Mouse (Mus musculus): ENCODE measurements around the gene Zfyve19. TPM values are rescaled to one million over a fixed set of nuclear protein-coding genes. Genes with fewer than 3 reads are reported as not detected.

Zfyve19 gene
- polyA plus RNA-seq, 1 experiment from 2014 or later, result 67.2 TPM

GRCm38 (mm10) chr2:119172446-119172845 is 36.0 kb upstream of the Zfyve19 start:
- Histone ChIP-seq H3K27ac (ENCODE audit: low read length) (peak overlapping the region; percentile 52; the same call in 1 of the 2 replicates), H3K4me3 (ENCODE audit: low read length) (no peak overlapping the region), H3K4me1 (ENCODE audit: insufficient read depth, low read length) (peaks cover 35% of the 10 kb centered on the region), H3K27me3 (ENCODE audit: insufficient read depth, low read length) (0 out of 2 replicates have a peak, but pooled peaks cover 6% of the 10 kb centered on the region), H3K9ac (replicated peaks; ENCODE audit: low read length) (no peak overlapping the region), H3K36me3 (ENCODE audit: insufficient read depth, low read length) (no peaks in the 10 kb centered on the region), H3K4me2 (replicated peaks; ENCODE audit: low read depth, low read length) (0 out of 2 replicates have a peak overlapping the region, but pooled peaks have one; percentile 20), H3K9me3 (ENCODE audit: low read length) (no peaks in the 10 kb centered on the region)
- no peak for ATAC-seq (ENCODE audit: low FRiP score, low TSS enrichment)
- 86% methylated on average over 7 of the region's 7 CpGs for WGBS

GRCm38 (mm10) chr2:119172862-119173576 is 35.4 kb upstream of the Zfyve19 start:
- WGBS, result 7% methylated on average over 13 of the region's 13 CpGs

GRCm38 (mm10) chr2:119173991-119174651 is 34.3 kb upstream of the Zfyve19 start, which contains the start of gene Gm14137:
TSS of gene Gm14137 (plus strand) at chr2:119174509.
- Histone ChIP-seq H3K4me2 (replicated peaks; ENCODE audit: low read depth, low read length) (no peak within 1 kb of the TSS), H3K9me3 (ENCODE audit: low read length) (no peaks in the 10 kb centered on the region), H3K9ac (replicated peaks; ENCODE audit: low read length) (peak within 1 kb of the TSS; percentile 36; the same call in 1 of the 2 replicates), H3K36me3 (ENCODE audit: insufficient read depth, low read length) (0 out of 2 replicates have a peak, but pooled peaks cover 6% of the 10 kb centered on the region), H3K4me1 (ENCODE audit: insufficient read depth, low read length) (peaks cover 31% of the 10 kb centered on the region), H3K27me3 (ENCODE audit: insufficient read depth, low read length) (no peaks in the 10 kb centered on the region), H3K4me3 (ENCODE audit: low read length) (no peak within 1 kb of the TSS), H3K27ac (ENCODE audit: low read length) (peak within 1 kb of the TSS; percentile 52; the same call in 1 of the 2 replicates)
- ATAC-seq (ENCODE audit: low FRiP score, low TSS enrichment), result 0 out of 2 replicates have a peak, but pooled peaks have one; percentile 17
- WGBS, result 51% methylated on average over 8 of the region's 8 CpGs

More at GRCm38 (mm10) chr2:119172862-119173576, 35.4 kb upstream of the Zfyve19 start:
- Histone ChIP-seq H3K27me3 (ENCODE audit: insufficient read depth, low read length) (0 out of 2 replicates have a peak, but pooled peaks cover 2% of the 10 kb centered on the region), H3K4me2 (replicated peaks; ENCODE audit: low read depth, low read length) (peak overlapping the region; percentile 20; the same call in 1 of the 2 replicates), H3K36me3 (ENCODE audit: insufficient read depth, low read length) (no peaks in the 10 kb centered on the region), H3K4me1 (ENCODE audit: insufficient read depth, low read length) (peaks cover 32% of the 10 kb centered on the region), H3K27ac (ENCODE audit: low read length) (peak overlapping the region; percentile 52; the same call in 1 of the 2 replicates), H3K4me3 (ENCODE audit: low read length) (no peak overlapping the region), H3K9me3 (ENCODE audit: low read length) (no peaks in the 10 kb centered on the region), H3K9ac (replicated peaks; ENCODE audit: low read length) (no peak overlapping the region)
- ATAC-seq (ENCODE audit: low FRiP score, low TSS enrichment), result peak; percentile 67

DNA sequence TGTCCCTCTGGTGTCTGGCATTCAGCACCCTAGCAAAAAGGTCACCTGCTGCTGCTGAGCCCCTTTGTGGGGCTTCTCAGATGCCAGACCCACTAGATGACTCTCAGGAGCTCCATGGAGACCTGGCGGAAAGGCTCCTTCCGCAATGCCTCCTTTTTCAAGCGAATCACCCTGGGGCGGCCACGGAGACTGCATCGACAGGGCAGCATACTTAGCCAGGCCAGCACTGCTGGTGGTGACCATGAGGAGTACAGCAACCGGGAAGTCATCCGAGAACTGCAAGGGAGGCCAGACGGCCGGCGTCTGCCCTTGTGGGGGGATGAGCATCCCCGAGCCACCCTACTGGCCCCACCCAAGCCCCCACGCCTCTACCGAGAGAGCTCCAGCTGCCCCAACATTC is 33.6 kb upstream of the Zfyve19 start:
- WGBS, result 50% methylated on average over 14 of the region's 14 CpGs
- Histone ChIP-seq H3K27ac (ENCODE audit: low read length) (no peak overlapping the region; the same call in 1 of the 2 replicates), H3K9me3 (ENCODE audit: low read length) (no peaks in the 10 kb centered on the region), H3K36me3 (ENCODE audit: insufficient read depth, low read length) (peaks cover 9% of the 10 kb centered on the region; the same call in 1 of the 2 replicates), H3K9ac (replicated peaks; ENCODE audit: low read length) (peak overlapping the region; percentile 36; the same call in 1 of the 2 replicates), H3K27me3 (ENCODE audit: insufficient read depth, low read length) (no peaks in the 10 kb centered on the region), H3K4me2 (replicated peaks; ENCODE audit: low read depth, low read length) (no peak overlapping the region), H3K4me1 (ENCODE audit: insufficient read depth, low read length) (peaks cover 31% of the 10 kb centered on the region), H3K4me3 (ENCODE audit: low read length) (no peak overlapping the region)
- ATAC-seq (ENCODE audit: low FRiP score, low TSS enrichment), result no peak

GRCm38 (mm10) chr2:119175614-119176013 is 32.8 kb upstream of the Zfyve19 start:
- H3K4me3 ChIP-seq (ENCODE audit: low read length), result no peak overlapping the region
- no peak overlapping the region; the same call in 1 of the 2 replicates for H3K27ac ChIP-seq (ENCODE audit: low read length)
- H3K9me3 ChIP-seq (ENCODE audit: low read length), result no peaks in the 10 kb centered on the region
- no peak overlapping the region; the same call in 1 of the 2 replicates for H3K9ac ChIP-seq (replicated peaks; ENCODE audit: low read length)
- H3K4me1 ChIP-seq (ENCODE audit: insufficient read depth, low read length), result peaks cover 31% of the 10 kb centered on the region
- H3K36me3 ChIP-seq (ENCODE audit: insufficient read depth, low read length), result peaks cover 16% of the 10 kb centered on the region; the same call in 1 of the 2 replicates
- H3K4me2 ChIP-seq (replicated peaks; ENCODE audit: low read depth, low read length), result no peak overlapping the region
- WGBS, result 59% methylated on average over 6 of the region's 6 CpGs
- H3K27me3 ChIP-seq (ENCODE audit: insufficient read depth, low read length), result no peaks in the 10 kb centered on the region
- ATAC-seq (ENCODE audit: low FRiP score, low TSS enrichment), result no peak

- 63% methylated on average over 3 of the region's 3 CpGs for WGBS
- Histone ChIP-seq H3K4me2 (replicated peaks; ENCODE audit: low read depth, low read length) (no peak overlapping the region), H3K4me1 (ENCODE audit: insufficient read depth, low read length) (peaks cover 31% of the 10 kb centered on the region), H3K4me3 (ENCODE audit: low read length) (no peak overlapping the region), H3K27ac (ENCODE audit: low read length) (no peak overlapping the region), H3K9me3 (ENCODE audit: low read length) (no peaks in the 10 kb centered on the region), H3K36me3 (ENCODE audit: insufficient read depth, low read length) (peaks cover 20% of the 10 kb centered on the region; the same call in 1 of the 2 replicates), H3K9ac (replicated peaks; ENCODE audit: low read length) (no peak overlapping the region), H3K27me3 (ENCODE audit: insufficient read depth, low read length) (no peaks in the 10 kb centered on the region)
- ATAC-seq (ENCODE audit: low FRiP score, low TSS enrichment), result no peak
Observed at GRCm38 (mm10) chr2:119176761-119177160, 31.7 kb upstream of the Zfyve19 start.

DNA sequence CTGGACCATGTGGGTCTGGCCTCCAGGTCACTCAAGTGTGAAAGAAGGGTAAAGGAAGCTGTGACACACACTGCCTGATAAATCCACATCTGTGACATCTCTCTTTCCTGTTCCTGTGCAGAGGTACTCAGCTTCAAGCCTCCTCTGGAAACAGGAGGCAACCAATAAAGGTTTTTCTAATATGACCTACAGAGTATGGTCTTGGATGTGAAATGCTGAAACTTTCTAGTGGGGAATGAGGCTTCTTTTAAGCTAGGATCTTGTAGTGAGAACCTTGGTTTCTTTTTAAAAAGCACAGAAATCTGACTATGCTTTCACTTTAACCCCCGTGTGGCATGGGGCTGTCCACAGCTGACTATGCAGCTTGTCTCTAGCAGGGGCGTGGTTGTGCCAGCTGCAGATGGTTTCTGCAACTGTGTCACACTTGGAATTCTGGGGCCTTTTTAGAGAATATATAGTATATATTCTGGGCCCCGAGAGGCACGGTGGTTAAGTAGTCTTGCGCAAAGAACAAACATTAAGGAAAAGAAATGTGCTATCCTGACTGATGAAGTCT is 31.0 kb upstream of the Zfyve19 start:
- no peak overlapping the region for H3K27ac ChIP-seq (ENCODE audit: low read length)
- peaks cover 20% of the 10 kb centered on the region; the same call in 1 of the 2 replicates for H3K36me3 ChIP-seq (ENCODE audit: insufficient read depth, low read length)
- H3K27me3 ChIP-seq (ENCODE audit: insufficient read depth, low read length), result no peaks in the 10 kb centered on the region
- no peaks in the 10 kb centered on the region for H3K9me3 ChIP-seq (ENCODE audit: low read length)
- ATAC-seq (ENCODE audit: low FRiP score, low TSS enrichment), result no peak
- H3K4me1 ChIP-seq (ENCODE audit: insufficient read depth, low read length), result peaks cover 29% of the 10 kb centered on the region
- 88% methylated on average over 5 of the region's 5 CpGs for WGBS
- no peak overlapping the region for H3K9ac ChIP-seq (replicated peaks; ENCODE audit: low read length)
- no peak overlapping the region for H3K4me2 ChIP-seq (replicated peaks; ENCODE audit: low read depth, low read length)
- no peak overlapping the region for H3K4me3 ChIP-seq (ENCODE audit: low read length)

DNA sequence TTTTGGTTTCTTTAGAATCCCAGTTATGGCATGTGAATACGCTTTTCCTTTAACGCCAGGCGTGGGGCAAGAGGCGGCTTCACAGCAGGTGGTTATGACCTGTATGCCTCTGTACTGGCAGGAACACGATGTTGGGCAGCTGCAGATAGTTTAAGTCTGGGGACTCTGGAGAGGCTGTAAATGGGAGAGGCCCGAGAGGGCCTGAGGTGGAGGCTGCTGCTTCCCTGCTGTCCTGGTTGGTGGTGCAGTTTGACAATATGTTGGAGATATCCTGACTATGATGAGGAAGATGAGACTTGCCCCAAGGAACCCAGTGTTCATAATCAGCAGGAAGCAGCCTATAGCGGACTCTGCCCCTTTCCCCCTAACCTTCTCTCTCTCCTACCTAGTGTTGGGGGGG is 25.5 kb upstream of the Zfyve19 start:
- no peak for ATAC-seq (ENCODE audit: low FRiP score, low TSS enrichment)
- Histone ChIP-seq H3K9me3 (ENCODE audit: low read length) (no peaks in the 10 kb centered on the region), H3K27me3 (ENCODE audit: insufficient read depth, low read length) (no peaks in the 10 kb centered on the region), H3K4me3 (ENCODE audit: low read length) (no peak overlapping the region), H3K27ac (ENCODE audit: low read length) (no peak overlapping the region), H3K9ac (replicated peaks; ENCODE audit: low read length) (no peak overlapping the region), H3K4me2 (replicated peaks; ENCODE audit: low read depth, low read length) (no peak overlapping the region), H3K4me1 (ENCODE audit: insufficient read depth, low read length) (no peaks in the 10 kb centered on the region), H3K36me3 (ENCODE audit: insufficient read depth, low read length) (peaks cover 26% of the 10 kb centered on the region; the same call in 1 of the 2 replicates)
- 85% methylated on average over 7 of the region's 7 CpGs for WGBS

- H3K9ac ChIP-seq (replicated peaks; ENCODE audit: low read length), result 0 out of 2 replicates have a peak overlapping the region, but pooled peaks have one; percentile 53
- no peaks in the 10 kb centered on the region for H3K4me1 ChIP-seq (ENCODE audit: insufficient read depth, low read length)
- H3K9me3 ChIP-seq (ENCODE audit: low read length), result no peaks in the 10 kb centered on the region
- ATAC-seq (ENCODE audit: low FRiP score, low TSS enrichment), result peak; percentile 92
- WGBS, result 7% methylated on average over 15 of the region's 15 CpGs
- no peaks in the 10 kb centered on the region for H3K27me3 ChIP-seq (ENCODE audit: insufficient read depth, low read length)
- peak overlapping the region; percentile 71 for H3K4me2 ChIP-seq (replicated peaks; ENCODE audit: low read depth, low read length)
- no peak overlapping the region for H3K27ac ChIP-seq (ENCODE audit: low read length)
- H3K4me3 ChIP-seq (ENCODE audit: low read length), result peak overlapping the region; percentile 44
- no peaks in the 10 kb centered on the region; the same call in 1 of the 2 replicates for H3K36me3 ChIP-seq (ENCODE audit: insufficient read depth, low read length)
Observed at GRCm38 (mm10) chr2:119189029-119189710, 19.2 kb upstream of the Zfyve19 start.
